Mouse (Mus musculus) liver, adult 2 months (tissue): ENCODE measurements around the gene Gnb3.

Experiments
- CTCF ChIP-seq: fragments of 200-500 bp; IDR thresholded peaks from 2 replicates; pipeline ENCODE4 v1.5.1; 2011; ENCODE audit warnings: low read depth, low read length, control low read depth
- POLR2A ChIP-seq: fragments of 200-500 bp; IDR thresholded peaks from 2 replicates; pipeline ENCODE4 v1.6.1; 2011; ENCODE audit warnings: low read length, control low read depth; ENCODE audit not compliant: insufficient read depth; ENCODE audit errors: extremely low read depth

- no peak for TF ChIP-seq POLR2A
- no peak for TF ChIP-seq CTCF
These were observed 26.5 kb upstream of the Gnb3 start for GRCm38 (mm10) chr6:124866560-124866959.
